Mouse (Mus musculus): ENCODE data around the gene Glb1l2. TPM values are rescaled to one million over a fixed set of nuclear protein-coding genes. Genes with fewer than 3 reads are reported as not detected.
A peak's percentile ranks its signal among the peaks of the same experiment; 100 is the strongest.

The Glb1l2 gene
- polyA plus RNA-seq, 1 experiment from 2014 or later: 1.5 TPM

DNA sequence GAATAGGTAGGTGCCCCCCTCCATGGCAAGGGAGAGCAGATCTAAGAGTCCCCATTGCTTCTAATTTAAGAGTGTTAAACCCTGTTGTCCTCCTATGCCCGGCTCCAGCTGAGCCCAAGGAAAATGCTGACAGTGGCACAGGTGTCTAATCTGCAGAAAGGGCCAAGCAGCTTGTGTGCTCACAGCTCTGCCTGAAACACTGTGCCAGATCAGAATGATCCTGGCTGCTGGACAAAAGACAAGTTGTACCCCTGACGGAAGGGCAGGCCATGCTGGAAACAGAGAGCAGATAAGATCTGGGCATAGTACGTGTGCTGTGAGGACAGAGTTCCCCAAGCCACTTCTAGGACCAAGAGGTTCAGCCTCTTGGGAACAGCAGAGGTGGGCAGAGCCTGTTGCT, 13.4 kb downstream of the Glb1l2 start:
- H3K4me1 ChIP-seq (ENCODE audit: control insufficient read depth in 2 of 2, insufficient read depth in 2 of 2, low read length in 2 of 2): no peaks in the 10 kb centered on the region
- H3K36me3 ChIP-seq (ENCODE audit: control insufficient read depth, insufficient read depth, low read length): no peaks in the 10 kb centered on the region
- H3K4me2 ChIP-seq (ENCODE audit: low read length): no peak overlapping the region
- H3K27ac ChIP-seq (replicated peaks in 1 of 2; ENCODE audit: control insufficient read depth in 1 of 2, insufficient read depth in 1 of 2, low read depth in 2 of 2, low read length in 2 of 2): no peak overlapping the region
- H3K9ac ChIP-seq (ENCODE audit: low read length): no peak overlapping the region
- no peaks in the 10 kb centered on the region for H3K9me3 ChIP-seq (ENCODE audit: control insufficient read depth, low read length)
- WGBS: 24% methylated on average over 3 of the region's 3 CpGs
- no peaks in the 10 kb centered on the region for H3K27me3 ChIP-seq (ENCODE audit: control insufficient read depth, insufficient read depth, low read length)
- no peak overlapping the region for H3K4me3 ChIP-seq (ENCODE audit: control insufficient read depth in 1 of 2, insufficient read depth in 1 of 2, low read depth in 1 of 2, low read length in 2 of 2)
- ATAC-seq (ENCODE audit: insufficient number of reproducible peaks, insufficient read depth, low FRiP score, low read depth): no peak

DNA sequence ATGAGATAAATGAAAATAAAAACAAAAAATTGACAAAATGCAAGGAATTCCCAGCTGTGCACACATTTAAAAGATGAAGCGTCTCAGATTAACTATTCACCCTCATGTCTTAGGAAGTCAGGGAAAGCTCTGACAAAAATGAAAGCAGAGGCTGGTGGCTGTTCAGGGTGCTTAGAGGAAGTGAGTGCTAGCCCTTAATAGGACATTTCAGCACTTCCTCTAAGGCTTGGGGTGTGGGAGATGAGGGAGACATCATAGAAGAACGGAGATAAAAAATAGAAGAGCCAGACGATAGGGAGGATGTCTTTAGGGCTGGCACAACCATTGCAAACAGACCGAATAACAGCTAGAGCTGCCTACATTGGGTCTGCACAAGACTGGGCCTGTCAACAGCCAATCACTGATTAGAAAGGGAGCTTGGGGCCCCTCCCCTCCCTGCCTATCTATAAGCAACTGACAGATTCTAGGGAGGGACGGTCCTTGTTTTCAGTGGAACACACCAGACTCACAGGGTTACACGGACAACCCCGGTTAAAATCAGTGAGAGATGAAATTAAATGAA, 22.8 kb downstream of the Glb1l2 start:
- 25% methylated on average over 7 of the region's 7 CpGs for WGBS
- ATAC-seq (ENCODE audit: insufficient number of reproducible peaks, insufficient read depth, low FRiP score, low read depth): no peak
- H3K4me2 ChIP-seq (ENCODE audit: low read length): peak overlapping the region; percentile 50
- no peaks in the 10 kb centered on the region for H3K27me3 ChIP-seq (ENCODE audit: control insufficient read depth, insufficient read depth, low read length)
- no peak overlapping the region for H3K4me3 ChIP-seq (ENCODE audit: control insufficient read depth in 1 of 2, insufficient read depth in 1 of 2, low read depth in 1 of 2, low read length in 2 of 2)
- no peaks in the 10 kb centered on the region for H3K36me3 ChIP-seq (ENCODE audit: control insufficient read depth, insufficient read depth, low read length)
- H3K9me3 ChIP-seq (ENCODE audit: control insufficient read depth, low read length): no peaks in the 10 kb centered on the region
- 0 out of 4 replicates have a peak, but pooled peaks cover 0 to 2% of the 10 kb centered on the region in 2 experiments for H3K4me1 ChIP-seq (ENCODE audit: control insufficient read depth in 2 of 2, insufficient read depth in 2 of 2, low read length in 2 of 2)
- H3K9ac ChIP-seq (ENCODE audit: low read length): no peak overlapping the region
- H3K27ac ChIP-seq (replicated peaks in 1 of 2; ENCODE audit: control insufficient read depth in 1 of 2, insufficient read depth in 1 of 2, low read depth in 2 of 2, low read length in 2 of 2): no peak overlapping the region

DNA sequence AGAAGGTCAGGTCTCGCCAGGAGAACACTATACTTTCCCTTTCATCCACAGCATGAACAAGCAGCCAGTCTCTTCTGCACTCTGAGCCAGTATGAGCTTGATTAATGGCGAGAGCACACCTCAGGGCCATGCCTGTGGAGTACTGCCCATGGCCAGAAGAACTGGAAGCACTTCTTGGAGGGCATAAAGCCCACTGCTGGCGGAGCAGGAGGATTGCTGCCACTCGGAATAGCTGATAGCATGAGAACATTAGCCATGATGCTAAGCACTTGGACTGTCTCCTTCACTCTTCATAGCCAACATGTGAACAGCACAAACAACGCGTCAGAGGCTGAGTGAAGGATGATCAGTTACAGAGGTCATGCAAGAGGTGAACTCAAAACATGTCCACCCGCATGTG, 27.8 kb downstream of the Glb1l2 start:
- Histone ChIP-seq H3K4me2 (ENCODE audit: low read length) (no peak overlapping the region), H3K9me3 (ENCODE audit: control insufficient read depth, low read length) (no peaks in the 10 kb centered on the region), H3K9ac (ENCODE audit: low read length) (no peak overlapping the region), H3K4me1 (ENCODE audit: control insufficient read depth in 2 of 2, insufficient read depth in 2 of 2, low read length in 2 of 2) (no peaks in the 10 kb centered on the region), H3K27ac (replicated peaks in 1 of 2; ENCODE audit: control insufficient read depth in 1 of 2, insufficient read depth in 1 of 2, low read depth in 2 of 2, low read length in 2 of 2) (no peak overlapping the region), H3K36me3 (ENCODE audit: control insufficient read depth, insufficient read depth, low read length) (no peaks in the 10 kb centered on the region), H3K27me3 (ENCODE audit: control insufficient read depth, insufficient read depth, low read length) (no peaks in the 10 kb centered on the region), H3K4me3 (ENCODE audit: control insufficient read depth in 1 of 2, insufficient read depth in 1 of 2, low read depth in 1 of 2, low read length in 2 of 2) (no peak overlapping the region)
- ATAC-seq (ENCODE audit: insufficient number of reproducible peaks, insufficient read depth, low FRiP score, low read depth): no peak
- 73% methylated on average over 7 of the region's 7 CpGs for WGBS

DNA sequence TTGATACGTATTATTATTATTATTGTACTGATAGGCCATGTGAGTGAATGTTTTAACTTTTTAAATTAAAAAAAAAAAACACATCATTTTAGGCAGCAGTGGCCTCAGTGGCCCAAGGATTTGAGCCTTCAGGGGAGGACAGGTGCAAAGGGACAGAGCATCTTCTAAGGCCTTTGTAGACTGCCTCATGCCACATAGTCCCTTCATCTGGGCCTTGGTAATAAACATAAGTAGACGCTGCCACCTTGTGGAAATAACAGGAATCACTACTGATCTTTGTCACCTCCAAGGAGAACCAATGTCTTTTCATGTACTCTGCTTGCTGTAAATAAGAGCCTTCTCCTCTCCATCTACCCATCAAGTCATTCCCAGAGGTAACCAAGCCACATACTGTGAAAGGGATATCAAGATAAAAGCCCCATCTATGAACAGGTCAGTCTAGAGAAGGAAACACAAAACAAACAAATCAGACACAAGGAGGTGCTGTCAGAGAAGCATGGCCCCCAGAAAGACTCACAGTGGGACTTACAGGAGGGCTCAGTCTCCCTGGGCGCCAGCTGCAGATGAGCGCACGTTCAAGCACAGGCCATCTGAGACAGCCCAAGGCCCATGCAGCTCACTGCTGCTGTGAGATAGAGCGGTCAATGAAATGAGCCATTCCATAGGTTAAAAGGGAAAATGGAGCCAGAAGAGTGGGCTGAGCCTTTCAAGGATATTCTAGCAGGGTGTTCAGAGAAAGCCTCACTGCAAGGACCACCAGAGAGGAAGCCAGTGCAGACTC, 30.0 kb downstream of the Glb1l2 start:
- Histone ChIP-seq H3K4me3 (ENCODE audit: control insufficient read depth in 1 of 2, insufficient read depth in 1 of 2, low read depth in 1 of 2, low read length in 2 of 2) (no peak overlapping the region), H3K27ac (replicated peaks in 1 of 2; ENCODE audit: control insufficient read depth in 1 of 2, insufficient read depth in 1 of 2, low read depth in 2 of 2, low read length in 2 of 2) (no peak overlapping the region), H3K36me3 (ENCODE audit: control insufficient read depth, insufficient read depth, low read length) (no peaks in the 10 kb centered on the region), H3K9ac (ENCODE audit: low read length) (no peak overlapping the region), H3K9me3 (ENCODE audit: control insufficient read depth, low read length) (no peaks in the 10 kb centered on the region), H3K27me3 (ENCODE audit: control insufficient read depth, insufficient read depth, low read length) (no peaks in the 10 kb centered on the region), H3K4me2 (ENCODE audit: low read length) (no peak overlapping the region), H3K4me1 (ENCODE audit: control insufficient read depth in 2 of 2, insufficient read depth in 2 of 2, low read length in 2 of 2) (no peaks in the 10 kb centered on the region)
- ATAC-seq (ENCODE audit: insufficient number of reproducible peaks, insufficient read depth, low FRiP score, low read depth): no peak
- 56% methylated on average over 6 of the region's 6 CpGs for WGBS

DNA sequence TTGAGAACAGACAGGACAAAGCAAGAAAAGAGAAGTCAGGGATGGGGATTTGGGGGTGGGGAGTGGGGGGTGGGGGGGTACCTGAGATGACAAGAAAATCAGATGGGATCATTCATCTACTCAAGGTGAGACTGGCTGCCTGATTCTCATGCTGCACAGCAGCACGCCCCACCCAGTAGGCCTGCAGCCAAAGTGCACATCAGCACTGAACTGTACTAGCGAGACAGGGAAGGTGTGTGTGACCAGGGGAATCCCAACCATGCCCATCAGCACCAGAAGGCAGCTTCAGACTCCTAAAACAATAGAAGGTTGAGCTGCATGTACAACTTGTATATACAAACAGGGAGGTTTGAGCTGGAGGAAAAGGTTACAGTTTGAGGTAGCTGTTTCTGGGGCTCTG, 30.6 kb downstream of the Glb1l2 start:
- Histone ChIP-seq H3K4me3 (ENCODE audit: control insufficient read depth in 1 of 2, insufficient read depth in 1 of 2, low read depth in 1 of 2, low read length in 2 of 2) (no peak overlapping the region), H3K36me3 (ENCODE audit: control insufficient read depth, insufficient read depth, low read length) (no peaks in the 10 kb centered on the region), H3K4me2 (ENCODE audit: low read length) (no peak overlapping the region), H3K4me1 (ENCODE audit: control insufficient read depth in 2 of 2, insufficient read depth in 2 of 2, low read length in 2 of 2) (no peaks in the 10 kb centered on the region), H3K27ac (replicated peaks in 1 of 2; ENCODE audit: control insufficient read depth in 1 of 2, insufficient read depth in 1 of 2, low read depth in 2 of 2, low read length in 2 of 2) (no peak overlapping the region), H3K27me3 (ENCODE audit: control insufficient read depth, insufficient read depth, low read length) (no peaks in the 10 kb centered on the region), H3K9me3 (ENCODE audit: control insufficient read depth, low read length) (no peaks in the 10 kb centered on the region), H3K9ac (ENCODE audit: low read length) (no peak overlapping the region)
- 67% methylated on average over 2 of the region's 2 CpGs for WGBS
- ATAC-seq (ENCODE audit: insufficient number of reproducible peaks, insufficient read depth, low FRiP score, low read depth): no peak

DNA sequence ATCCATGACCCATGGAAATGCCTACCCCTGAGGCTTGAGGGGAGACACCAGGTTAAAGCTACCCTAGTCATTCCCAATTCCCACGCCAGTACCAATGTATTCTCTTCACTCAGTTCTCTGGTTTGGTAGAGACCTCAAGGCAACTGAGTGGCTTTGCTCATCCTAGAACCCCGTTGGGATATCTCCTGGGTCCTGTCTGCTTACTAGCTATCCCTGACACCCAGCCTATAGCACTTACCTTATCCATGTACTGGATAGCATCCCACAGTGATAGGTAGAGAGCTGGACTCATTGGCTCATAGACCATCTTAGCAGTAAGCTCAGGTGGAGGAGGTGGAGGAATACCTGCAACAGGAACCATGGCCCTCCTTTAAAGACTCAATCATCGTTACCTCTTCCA, 38.1 kb downstream of the Glb1l2 start:
- no peaks in the 10 kb centered on the region for H3K9me3 ChIP-seq (ENCODE audit: control insufficient read depth, low read length)
- H3K27ac ChIP-seq (replicated peaks in 1 of 2; ENCODE audit: control insufficient read depth in 1 of 2, insufficient read depth in 1 of 2, low read depth in 2 of 2, low read length in 2 of 2): no peak overlapping the region
- H3K36me3 ChIP-seq (ENCODE audit: control insufficient read depth, insufficient read depth, low read length): no peaks in the 10 kb centered on the region
- ATAC-seq (ENCODE audit: insufficient number of reproducible peaks, insufficient read depth, low FRiP score, low read depth): no peak
- H3K27me3 ChIP-seq (ENCODE audit: control insufficient read depth, insufficient read depth, low read length): no peaks in the 10 kb centered on the region
- H3K9ac ChIP-seq (ENCODE audit: low read length): no peak overlapping the region
- 66% methylated on average over 3 of the region's 3 CpGs for WGBS
- no peak overlapping the region for H3K4me3 ChIP-seq (ENCODE audit: control insufficient read depth in 1 of 2, insufficient read depth in 1 of 2, low read depth in 1 of 2, low read length in 2 of 2)
- no peaks in the 10 kb centered on the region for H3K4me1 ChIP-seq (ENCODE audit: control insufficient read depth in 2 of 2, insufficient read depth in 2 of 2, low read length in 2 of 2)
- H3K4me2 ChIP-seq (ENCODE audit: low read length): no peak overlapping the region

DNA sequence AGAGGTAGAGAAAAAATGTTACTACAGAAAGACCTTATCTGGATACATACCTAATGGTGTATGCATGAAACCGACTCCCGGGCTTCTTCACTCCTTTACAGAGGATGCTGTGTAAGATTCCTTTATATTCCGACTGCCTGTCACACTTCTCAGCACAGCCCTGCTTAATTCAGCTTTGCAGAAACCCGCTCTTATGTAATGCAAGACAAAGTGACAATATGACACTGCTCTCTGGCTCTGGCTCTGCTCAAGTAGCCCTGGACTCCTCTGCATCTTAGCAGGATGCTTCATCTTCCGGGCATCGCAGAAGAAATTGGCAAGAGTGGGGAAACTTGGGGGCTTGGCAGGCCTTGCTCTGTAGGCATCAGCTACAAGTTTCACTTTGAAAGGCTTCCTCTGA, 43.8 kb downstream of the Glb1l2 start:
- 80% methylated on average over 6 of the region's 6 CpGs for WGBS
- Histone ChIP-seq H3K4me2 (ENCODE audit: low read length) (no peak overlapping the region), H3K27me3 (ENCODE audit: control insufficient read depth, insufficient read depth, low read length) (no peaks in the 10 kb centered on the region), H3K36me3 (ENCODE audit: control insufficient read depth, insufficient read depth, low read length) (no peaks in the 10 kb centered on the region), H3K4me1 (ENCODE audit: control insufficient read depth in 2 of 2, insufficient read depth in 2 of 2, low read length in 2 of 2) (no peaks in the 10 kb centered on the region), H3K4me3 (ENCODE audit: control insufficient read depth in 1 of 2, insufficient read depth in 1 of 2, low read depth in 1 of 2, low read length in 2 of 2) (no peak overlapping the region), H3K9ac (ENCODE audit: low read length) (no peak overlapping the region), H3K27ac (replicated peaks in 1 of 2; ENCODE audit: control insufficient read depth in 1 of 2, insufficient read depth in 1 of 2, low read depth in 2 of 2, low read length in 2 of 2) (no peak overlapping the region), H3K9me3 (ENCODE audit: control insufficient read depth, low read length) (no peaks in the 10 kb centered on the region)
- ATAC-seq (ENCODE audit: insufficient number of reproducible peaks, insufficient read depth, low FRiP score, low read depth): no peak

DNA sequence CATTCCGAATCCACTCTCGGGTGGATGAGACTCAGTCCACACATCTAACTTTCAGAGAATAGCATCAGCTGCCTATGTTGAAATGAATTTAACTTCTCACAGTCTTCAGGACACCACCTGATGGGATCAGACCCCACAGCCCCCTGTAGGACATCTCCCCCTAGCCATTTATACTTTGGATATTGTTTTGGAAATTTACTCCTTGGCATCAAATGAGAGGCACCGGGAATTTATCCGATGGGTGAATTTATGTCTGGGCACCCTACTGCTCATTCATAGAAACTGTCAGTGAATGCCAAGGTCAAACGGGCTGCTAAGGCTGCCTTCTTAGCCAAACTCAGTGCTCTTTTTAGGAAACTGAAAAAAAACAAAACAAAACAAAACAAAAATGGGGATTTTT, 45.7 kb downstream of the Glb1l2 start:
- Histone ChIP-seq H3K9ac (ENCODE audit: low read length) (no peak overlapping the region), H3K9me3 (ENCODE audit: control insufficient read depth, low read length) (no peaks in the 10 kb centered on the region), H3K4me2 (ENCODE audit: low read length) (no peak overlapping the region), H3K36me3 (ENCODE audit: control insufficient read depth, insufficient read depth, low read length) (no peaks in the 10 kb centered on the region), H3K27me3 (ENCODE audit: control insufficient read depth, insufficient read depth, low read length) (no peaks in the 10 kb centered on the region), H3K4me1 (ENCODE audit: control insufficient read depth in 2 of 2, insufficient read depth in 2 of 2, low read length in 2 of 2) (no peaks in the 10 kb centered on the region), H3K4me3 (ENCODE audit: control insufficient read depth in 1 of 2, insufficient read depth in 1 of 2, low read depth in 1 of 2, low read length in 2 of 2) (no peak overlapping the region), H3K27ac (replicated peaks in 1 of 2; ENCODE audit: control insufficient read depth in 1 of 2, insufficient read depth in 1 of 2, low read depth in 2 of 2, low read length in 2 of 2) (no peak overlapping the region)
- WGBS: 62% methylated on average over 5 of the region's 5 CpGs
- no peak for ATAC-seq (ENCODE audit: insufficient number of reproducible peaks, insufficient read depth, low FRiP score, low read depth)

Data from heart, embryonic 14.5 days (tissue).